Mouse (Mus musculus): Measurements from ENCODE around the gene Ulk4.

GRCm38 (mm10) chr9:121284422-121284821 lies 7.4 kb upstream of the Ulk4 start:
- TF ChIP-seq CTCF (IDR thresholded peaks at IDR 0.05) = peak; percentile 62
- TF ChIP-seq EP300 (IDR thresholded peaks at IDR 0.05) = no peak

Data from lung, postnatal 0 days (tissue).